Mouse (Mus musculus) left cerebral cortex, postnatal 14 days (tissue): ENCODE measurements around the gene Tex10. TPM values are rescaled to one million over a fixed set of nuclear protein-coding genes. Genes with fewer than 3 reads are reported as not detected.
A peak's percentile ranks its signal among the peaks of the same experiment; 100 is the strongest.

Experiments
- DNase-seq, 2 experiments: peaks; one replicate each; pipeline ENCODE4 v3.0.0; 2021 to 2022; ENCODE audit warnings: low spot score in 2 of 2, mixed read lengths in 1 of 2
- intact Hi-C: fragments of 180-260 bp; cut with DNase I; formaldehyde crosslinking; loops from one replicate; pipeline ENCODE4 v1.15.1; 2025
- long read RNA-seq, 2 experiments: library from polyadenylated mRNA; stranded (forward); transcript quantifications; one replicate each; pipeline ENCODE4 v2.0.0; 2021
- total RNA-seq, 2 experiments: library from RNA; stranded (reverse); gene quantifications; 2 replicates each; pipeline ENCODE4 v1.2.3; 2021

Tex10 gene
- total RNA-seq, result 10 to 100 TPM; 22.9 to 23.3 TPM
- long read RNA-seq, experiment 1, transcript Tex10-201 (15 exons, 3,102 nt), result major isoform, 7 of 13 reads
- long read RNA-seq, experiment 1, partial matches to known transcripts, result 4 of 13 reads
- long read RNA-seq, experiment 1, other reads (novel, unspliced or antisense), result 2 of 13 reads
- long read RNA-seq, experiment 2, transcript Tex10-201 (15 exons, 3,102 nt), result major isoform, 6 of 11 reads
- long read RNA-seq, experiment 2, partial matches to known transcripts, result 2 of 11 reads
- long read RNA-seq, experiment 2, other reads (novel, unspliced or antisense), result 3 of 11 reads

- DNase-seq, result peak; percentile 74 to 88
- intact Hi-C loops, result loop anchor here (5.0 kb wide), 1 partner anchor 209 kb away; no protein-coding TSS in a partner anchor
Observed at GRCm38 (mm10) chr4:48472792-48473650, at the start of gene Tex10. Tex10 (minus strand) TSS chr4:48473459.

GRCm38 (mm10) chr4:48510861-48511260, 37.6 kb upstream of the Tex10 start:
- intact Hi-C loops, result no loop called here

DNA sequence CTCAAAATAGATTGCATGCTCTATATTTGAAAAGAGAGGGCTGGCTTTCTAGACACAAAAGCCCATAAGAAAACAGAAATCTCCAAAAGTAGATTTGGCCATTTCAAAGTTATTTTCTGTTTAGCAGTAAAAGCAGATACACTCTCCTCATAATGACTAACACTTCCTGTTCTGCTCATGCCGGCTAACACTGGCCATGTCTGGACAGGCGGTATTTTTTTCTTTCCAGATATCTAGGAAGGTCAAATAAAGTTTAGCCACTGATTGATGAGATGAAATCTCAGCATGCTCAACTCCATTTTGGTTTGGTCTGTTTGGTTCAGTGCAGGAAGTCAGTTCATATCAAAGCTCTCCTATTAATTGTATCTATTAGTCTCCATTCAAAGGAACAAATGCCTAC, 19.3 kb upstream of the Tex10 start:
- intact Hi-C loops, result no loop called here
- DNase-seq, result no peak

More at GRCm38 (mm10) chr4:48510861-48511260, 37.6 kb upstream of the Tex10 start:
- no peak for DNase-seq

DNA sequence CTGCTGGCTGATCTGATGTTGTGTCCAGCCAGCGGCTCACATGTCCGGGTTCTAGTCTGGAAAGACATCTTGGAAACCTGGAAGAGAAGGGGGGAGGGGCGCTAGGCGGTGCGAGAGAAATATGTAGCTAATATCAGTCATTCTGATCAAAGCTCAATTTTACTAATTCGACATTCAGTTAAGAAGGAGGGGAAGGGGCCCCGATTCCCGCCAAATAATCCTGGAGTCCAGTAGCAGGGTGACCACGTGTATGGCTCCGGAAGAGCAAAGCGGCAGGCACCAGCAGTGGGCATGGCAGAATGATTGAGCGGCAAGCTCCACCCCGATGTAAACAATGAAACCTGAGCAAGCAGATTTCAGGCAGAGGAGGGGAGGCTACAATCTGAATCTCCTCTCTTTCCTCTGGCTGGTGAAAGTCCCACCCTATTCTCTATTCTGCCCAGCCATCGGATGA, 18.1 kb upstream of the Tex10 start:
- no peak for DNase-seq
- intact Hi-C loops, result no loop called here

GRCm38 (mm10) chr4:48488916-48489315, 15.7 kb upstream of the Tex10 start:
- DNase-seq, result no peak
- intact Hi-C loops, result no loop called here

GRCm38 (mm10) chr4:48481287-48481686, 8.0 kb upstream of the Tex10 start:
- intact Hi-C loops, result no loop called here

GRCm38 (mm10) chr4:48473651-48474011, 372 bp upstream of the Tex10 start:
- intact Hi-C loops, result loop anchor here (5.0 kb wide), 1 partner anchor 209 kb away; no protein-coding TSS in a partner anchor
- no peak for DNase-seq

More at GRCm38 (mm10) chr4:48481287-48481686, 8.0 kb upstream of the Tex10 start:
- DNase-seq, result peak in 1 of 2 experiments; percentile 15

DNA sequence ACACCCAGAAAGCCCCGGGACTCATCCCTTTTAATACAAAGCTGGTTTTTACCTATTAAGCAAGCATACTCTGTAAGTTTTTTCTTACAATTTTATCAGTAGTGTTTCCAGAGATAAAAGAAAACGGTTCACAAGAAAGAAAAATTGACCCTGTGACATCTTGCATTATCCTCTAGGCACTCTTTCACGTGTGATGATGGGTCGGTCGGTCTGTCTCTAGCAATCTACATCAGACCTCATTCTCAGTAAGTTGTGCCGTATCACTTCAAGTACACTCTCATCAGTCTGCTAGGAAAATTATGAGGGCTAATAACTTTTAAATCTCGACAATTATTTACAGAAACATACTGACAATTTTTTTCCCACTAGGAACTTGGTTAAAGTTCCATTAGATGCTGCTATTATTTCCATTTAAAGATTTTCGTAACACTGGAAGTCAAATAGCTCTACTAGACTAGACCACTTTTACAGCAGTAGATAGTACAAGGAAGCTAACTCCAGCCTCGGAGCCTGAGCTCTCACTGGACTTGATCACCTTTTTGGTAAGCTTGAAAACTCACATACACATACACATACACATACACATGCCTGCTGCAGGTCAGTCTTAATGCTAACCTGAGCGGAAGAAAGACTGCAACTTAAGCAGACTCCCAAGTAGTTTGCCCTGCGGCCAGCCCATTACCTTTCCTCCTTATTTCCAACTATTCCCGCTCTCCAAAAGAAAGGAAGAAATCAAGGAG, 1.0 kb downstream of the Tex10 start:
- DNase-seq, result no peak
- intact Hi-C loops, result loop anchor here (5.0 kb wide), 1 partner anchor 210 kb away; no protein-coding TSS in a partner anchor

GRCm38 (mm10) chr4:48470977-48471376, 2.3 kb downstream of the Tex10 start:
- intact Hi-C loops, result loop anchor here (5.0 kb wide), 1 partner anchor 211 kb away; no protein-coding TSS in a partner anchor
- no peak for DNase-seq

- intact Hi-C loops, result no loop called here
- DNase-seq, result no peak
Observed at GRCm38 (mm10) chr4:48461060-48461459, 12.2 kb downstream of the Tex10 start.

GRCm38 (mm10) chr4:48458436-48458835, 14.8 kb downstream of the Tex10 start:
- DNase-seq, result no peak
- intact Hi-C loops, result no loop called here

GRCm38 (mm10) chr4:48454106-48454773, 19.0 kb downstream of the Tex10 start:
- intact Hi-C loops, result no loop called here

GRCm38 (mm10) chr4:48428054-48428453, 45.2 kb downstream of the Tex10 start:
- no peak for DNase-seq
- intact Hi-C loops, result no loop called here

More at GRCm38 (mm10) chr4:48454106-48454773, 19.0 kb downstream of the Tex10 start:
- peak; percentile 22 to 33 for DNase-seq

DNA sequence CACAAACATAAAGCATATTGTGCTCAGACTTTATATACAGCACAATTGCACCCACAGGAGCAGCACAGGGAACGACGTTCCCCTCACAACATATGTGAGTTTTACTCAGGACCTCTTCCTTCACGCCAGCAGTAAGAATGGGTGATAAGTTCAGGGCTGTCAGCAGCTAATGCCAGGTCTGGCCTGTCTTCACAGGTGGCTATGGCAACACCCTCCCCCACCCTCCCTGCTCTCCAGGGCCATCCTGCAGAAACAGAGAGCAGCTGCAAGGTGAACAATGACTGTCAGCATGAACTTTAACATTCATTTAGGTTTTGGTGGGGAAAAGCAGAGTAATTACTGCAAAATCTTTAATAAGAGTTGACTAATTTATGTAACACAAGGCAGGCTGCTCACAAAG, 45.8 kb downstream of the Tex10 start:
- intact Hi-C loops, result no loop called here
- DNase-seq, result no peak

GRCm38 (mm10) chr4:48423738-48424137, 49.5 kb downstream of the Tex10 start:
- intact Hi-C loops, result no loop called here
- DNase-seq, result no peak

- no peak for DNase-seq
- intact Hi-C loops, result no loop called here
Observed at GRCm38 (mm10) chr4:48422633-48423032, 50.6 kb downstream of the Tex10 start.

- intact Hi-C loops, result no loop called here
- no peak for DNase-seq
Observed at GRCm38 (mm10) chr4:48418831-48419468, 54.3 kb downstream of the Tex10 start.

- intact Hi-C loops, result no loop called here
- no peak for DNase-seq
Observed at GRCm38 (mm10) chr4:48415838-48416335, 57.4 kb downstream of the Tex10 start.
